In genomic region chr9:120212936-120213335, GRCm38 (mm10) we compare ENCODE assay signal across 15 mouse cellular contexts.
"Had no signal": no experiment of that assay in that cellular context is flagged by ENCODE, and none has a peak within 500 bp of the region (broad histone marks: within the 10 kb centered on the region; RNA-seq: fewer than 3 reads in every experiment).

No protein-coding gene starts in this region.

- H3K9me3 ChIP-seq: limb, embryonic 15.5 days; liver, embryonic 12.5 days; midbrain, embryonic 12.5 days; neural tube, embryonic 12.5 days had no signal

- H3K4me2 ChIP-seq: limb, embryonic 15.5 days; liver, embryonic 12.5 days; lung, embryonic 14.5 days; midbrain, embryonic 12.5 days; neural tube, embryonic 12.5 days had no signal

- DNase-seq: kidney, adult 11 months; kidney, adult 9 months; kidney, postnatal 10 days; kidney, postnatal 4 days; lung, embryonic 14.5 days; lung, postnatal 10 days; lung, postnatal 4 days; right cerebral cortex, adult 18-20 months; thymus, adult 18-20 months; thymus, postnatal 14 days had no signal

- H3K27ac ChIP-seq: limb, embryonic 15.5 days; liver, embryonic 12.5 days; midbrain, embryonic 12.5 days; neural tube, embryonic 12.5 days had no signal

- ATAC-seq: liver, embryonic 12.5 days had no signal

- H3K4me3 ChIP-seq: limb, embryonic 15.5 days; liver, embryonic 12.5 days; midbrain, embryonic 12.5 days; myocyte; neural tube, embryonic 12.5 days had no signal

- H3K36me3 ChIP-seq: limb, embryonic 15.5 days; liver, embryonic 12.5 days; midbrain, embryonic 12.5 days; neural tube, embryonic 12.5 days had no signal

- H3K9ac ChIP-seq: limb, embryonic 15.5 days; liver, embryonic 12.5 days; lung, embryonic 14.5 days; midbrain, embryonic 12.5 days; neural tube, embryonic 12.5 days had no signal

- H3K4me1 ChIP-seq: liver, embryonic 12.5 days; midbrain, embryonic 12.5 days; neural tube, embryonic 12.5 days had no signal

- H3K27me3 ChIP-seq: limb, embryonic 15.5 days; liver, embryonic 12.5 days; midbrain, embryonic 12.5 days; neural tube, embryonic 12.5 days had no signal
